Mouse (Mus musculus): ENCODE measurements around the gene Pakap. TPM values are rescaled to one million over a fixed set of nuclear protein-coding genes. Genes with fewer than 3 reads are reported as not detected.
A peak's percentile ranks its signal among the peaks of the same experiment; 100 is the strongest.

Gene Pakap
- polyA plus RNA-seq, 1 experiment = 0.78 TPM

DNA sequence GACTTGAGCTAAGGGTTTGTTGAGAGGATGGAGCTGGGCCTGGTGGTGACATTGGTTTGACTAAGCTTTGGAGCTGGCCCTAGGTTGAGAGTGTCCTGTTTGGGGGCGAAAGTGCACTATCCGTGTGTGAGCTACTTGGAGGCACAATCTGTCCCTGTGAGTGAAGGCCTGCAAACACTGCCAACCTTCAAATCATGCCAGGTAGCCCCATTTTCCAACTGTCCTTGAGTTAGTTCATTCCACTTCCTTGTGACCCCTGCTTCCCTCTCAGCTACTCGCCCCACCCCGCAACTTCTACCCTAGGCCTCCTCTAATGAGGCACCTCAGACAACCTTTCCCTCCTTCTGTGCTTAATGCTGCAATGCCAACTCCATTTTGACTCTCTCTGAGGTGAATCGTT lies 234.0 kb downstream of the Pakap start:
- TF ChIP-seq CTCF (conservative IDR thresholded peaks at IDR 0.05; ENCODE audit: insufficient read depth, insufficient read length, low read depth, low read length) (no peak), POLR2A (IDR thresholded peaks at IDR 0.05; ENCODE audit: low read depth, low read length) (no peak)
- no peak overlapping the region for H3K27ac ChIP-seq (ENCODE audit: insufficient read depth, low read depth, low read length)
- H3K4me1 ChIP-seq (ENCODE audit: control insufficient read depth, insufficient read depth, low read length) = peaks cover 26% of the 10 kb centered on the region
- 79% methylated on average over 5 of the region's 5 CpGs for WGBS
- H3K4me3 ChIP-seq (ENCODE audit: insufficient read depth, low read depth, low read length) = no peak overlapping the region
- no peaks in the 10 kb centered on the region for H3K27me3 ChIP-seq (replicated peaks; ENCODE audit: control insufficient read depth, insufficient read depth, low read length)
- DNase-seq = no peak
- no peaks in the 10 kb centered on the region for H3K36me3 ChIP-seq (ENCODE audit: control insufficient read depth, insufficient read depth, low read length)

DNA sequence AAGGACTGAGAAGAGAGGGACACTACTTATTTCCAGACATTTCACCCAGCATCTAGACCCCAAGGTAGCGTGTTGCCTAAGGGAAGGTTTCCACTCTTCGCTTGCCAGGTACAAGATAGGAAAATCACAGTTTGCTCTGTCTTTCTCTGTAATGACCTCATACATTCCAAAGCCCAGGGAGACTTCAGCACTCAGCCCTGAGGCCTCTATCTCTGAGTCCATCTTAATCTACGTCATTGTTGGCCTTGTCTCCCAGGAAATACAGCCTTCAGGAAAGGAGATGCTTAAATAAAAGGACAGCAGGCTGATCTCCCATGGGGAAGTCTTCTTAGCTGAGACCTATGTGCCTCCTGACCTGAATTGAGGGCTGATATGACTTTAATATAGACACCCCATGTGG lies 234.4 kb downstream of the Pakap start:
- Histone ChIP-seq H3K27me3 (replicated peaks; ENCODE audit: control insufficient read depth, insufficient read depth, low read length) (no peaks in the 10 kb centered on the region), H3K4me3 (ENCODE audit: insufficient read depth, low read depth, low read length) (no peak overlapping the region), H3K4me1 (ENCODE audit: control insufficient read depth, insufficient read depth, low read length) (peaks cover 24% of the 10 kb centered on the region), H3K27ac (ENCODE audit: insufficient read depth, low read depth, low read length) (no peak overlapping the region), H3K36me3 (ENCODE audit: control insufficient read depth, insufficient read depth, low read length) (no peaks in the 10 kb centered on the region)
- WGBS = 81% methylated on average over 3 of the region's 3 CpGs
- no peak for DNase-seq
- TF ChIP-seq CTCF (conservative IDR thresholded peaks at IDR 0.05; ENCODE audit: insufficient read depth, insufficient read length, low read depth, low read length) (no peak), POLR2A (IDR thresholded peaks at IDR 0.05; ENCODE audit: low read depth, low read length) (no peak)

DNA sequence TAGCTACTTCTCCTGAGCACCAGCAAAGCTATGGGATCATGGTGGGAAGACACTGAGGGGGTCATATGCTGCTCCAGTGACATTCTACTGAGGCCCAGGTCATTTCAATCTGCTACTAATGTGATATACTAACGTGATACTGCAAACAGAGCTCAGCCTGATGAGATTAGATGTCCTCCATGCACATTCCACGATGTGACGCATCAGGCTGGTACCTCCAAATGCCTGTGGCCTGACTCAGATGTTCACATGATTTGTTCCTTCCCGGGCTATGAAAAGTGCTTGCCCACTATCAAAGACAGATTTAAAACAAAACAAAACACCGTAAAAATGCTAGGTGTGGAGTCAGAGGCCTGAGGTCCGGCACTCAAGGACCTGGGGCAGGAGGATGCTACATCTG lies 236.9 kb downstream of the Pakap start:
- H3K4me1 ChIP-seq (ENCODE audit: control insufficient read depth, insufficient read depth, low read length) = peaks cover 10% of the 10 kb centered on the region
- no peak overlapping the region for H3K27ac ChIP-seq (ENCODE audit: insufficient read depth, low read depth, low read length)
- no peak overlapping the region for H3K4me3 ChIP-seq (ENCODE audit: insufficient read depth, low read depth, low read length)
- no peaks in the 10 kb centered on the region for H3K36me3 ChIP-seq (ENCODE audit: control insufficient read depth, insufficient read depth, low read length)
- DNase-seq = no peak
- no peak for TF ChIP-seq POLR2A (IDR thresholded peaks at IDR 0.05; ENCODE audit: low read depth, low read length)
- no peak for TF ChIP-seq CTCF (conservative IDR thresholded peaks at IDR 0.05; ENCODE audit: insufficient read depth, insufficient read length, low read depth, low read length)
- no peaks in the 10 kb centered on the region for H3K27me3 ChIP-seq (replicated peaks; ENCODE audit: control insufficient read depth, insufficient read depth, low read length)
- WGBS = 30% methylated on average over 6 of the region's 6 CpGs

DNA sequence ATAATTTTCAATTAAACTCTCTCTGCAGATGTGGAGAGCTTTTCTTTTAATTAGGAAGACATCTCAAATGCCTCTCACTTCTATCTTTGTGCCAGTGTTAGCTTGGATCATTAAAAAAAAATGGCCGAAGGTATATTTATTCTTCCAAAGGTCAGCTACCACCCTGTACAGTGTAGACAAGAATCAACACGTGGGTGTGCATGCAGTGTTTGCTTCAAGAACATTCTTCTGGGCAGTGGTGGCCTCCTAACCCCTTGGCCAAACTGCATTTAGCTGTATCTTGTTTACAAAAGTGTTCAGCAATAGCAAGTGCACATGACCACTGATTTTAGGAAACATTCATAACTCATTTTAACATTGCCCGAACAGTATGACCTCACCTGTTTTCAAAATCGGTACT lies 241.5 kb downstream of the Pakap start:
- TF ChIP-seq CTCF (conservative IDR thresholded peaks at IDR 0.05; ENCODE audit: insufficient read depth, insufficient read length, low read depth, low read length) = no peak
- no peak for TF ChIP-seq POLR2A (IDR thresholded peaks at IDR 0.05; ENCODE audit: low read depth, low read length)
- H3K27ac ChIP-seq (ENCODE audit: insufficient read depth, low read depth, low read length) = no peak overlapping the region
- DNase-seq = no peak
- H3K4me1 ChIP-seq (ENCODE audit: control insufficient read depth, insufficient read depth, low read length) = peaks cover 2% of the 10 kb centered on the region; the same call in 1 of the 2 replicates
- WGBS = 34% methylated on average over 4 of the region's 4 CpGs
- H3K27me3 ChIP-seq (replicated peaks; ENCODE audit: control insufficient read depth, insufficient read depth, low read length) = no peaks in the 10 kb centered on the region
- H3K4me3 ChIP-seq (ENCODE audit: insufficient read depth, low read depth, low read length) = no peak overlapping the region
- no peaks in the 10 kb centered on the region for H3K36me3 ChIP-seq (ENCODE audit: control insufficient read depth, insufficient read depth, low read length)

DNA sequence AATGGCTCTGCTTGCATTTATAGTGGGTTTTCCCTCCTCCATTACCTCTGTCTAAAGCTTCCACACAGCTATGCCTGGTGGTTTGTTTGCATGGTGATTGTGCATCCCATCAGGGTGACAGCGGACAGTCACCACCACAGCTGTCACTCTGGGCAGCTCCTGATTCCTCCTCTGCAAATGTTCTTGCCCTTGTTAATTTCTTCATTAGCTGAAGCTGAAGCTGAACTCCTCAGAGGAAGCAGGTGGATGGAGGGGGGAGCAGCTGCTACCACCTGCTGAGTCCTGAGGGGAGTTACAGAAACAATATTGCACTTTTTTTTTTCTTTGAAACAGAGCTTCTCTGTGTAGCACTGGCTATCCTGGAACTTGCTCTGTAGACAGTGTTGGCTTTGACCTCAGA lies 244.1 kb downstream of the Pakap start:
- Histone ChIP-seq H3K27me3 (replicated peaks; ENCODE audit: control insufficient read depth, insufficient read depth, low read length) (no peaks in the 10 kb centered on the region), H3K4me3 (ENCODE audit: insufficient read depth, low read depth, low read length) (no peak overlapping the region), H3K27ac (ENCODE audit: insufficient read depth, low read depth, low read length) (peak overlapping the region; percentile 73; the same call in 1 of the 2 replicates), H3K36me3 (ENCODE audit: control insufficient read depth, insufficient read depth, low read length) (no peaks in the 10 kb centered on the region), H3K4me1 (ENCODE audit: control insufficient read depth, insufficient read depth, low read length) (peaks cover 7% of the 10 kb centered on the region)
- 93% methylated on average over 1 of the region's 1 CpGs for WGBS
- no peak for DNase-seq
- TF ChIP-seq CTCF (conservative IDR thresholded peaks at IDR 0.05; ENCODE audit: insufficient read depth, insufficient read length, low read depth, low read length) = no peak
- no peak for TF ChIP-seq POLR2A (IDR thresholded peaks at IDR 0.05; ENCODE audit: low read depth, low read length)

DNA sequence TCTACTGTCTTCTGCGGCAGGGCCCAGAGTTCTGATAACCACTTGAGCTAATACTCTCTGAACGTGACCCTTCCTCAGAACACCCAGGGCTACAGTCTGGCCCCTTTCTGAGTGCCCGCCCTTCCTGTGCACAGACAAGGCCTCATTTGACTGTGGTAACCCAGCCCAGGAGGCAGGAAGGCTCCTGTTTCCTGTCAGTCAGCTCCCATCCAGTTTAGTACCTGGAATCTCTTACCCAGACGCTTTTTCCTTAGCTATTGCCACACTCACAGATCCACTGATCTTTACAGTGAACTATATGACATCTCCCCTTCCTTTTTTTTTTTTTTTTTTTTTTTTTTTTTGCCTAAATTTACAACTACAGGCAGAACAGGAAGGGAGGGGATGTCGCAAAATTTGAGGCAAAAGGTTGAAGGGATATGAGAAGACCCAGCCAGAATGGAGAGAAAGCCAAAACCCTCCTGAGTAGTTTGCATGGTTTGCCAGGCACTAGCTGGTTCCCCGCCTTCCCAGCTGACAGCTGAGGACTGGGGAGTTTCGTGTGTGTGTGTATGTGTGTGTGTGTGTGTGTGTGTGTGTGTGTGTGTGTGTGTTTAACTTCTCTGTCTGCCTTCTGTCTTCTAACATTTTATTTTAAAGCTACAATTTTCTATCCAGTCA lies 245.1 kb downstream of the Pakap start:
- no peak for TF ChIP-seq POLR2A (IDR thresholded peaks at IDR 0.05; ENCODE audit: low read depth, low read length)
- no peak for TF ChIP-seq CTCF (conservative IDR thresholded peaks at IDR 0.05; ENCODE audit: insufficient read depth, insufficient read length, low read depth, low read length)
- peaks cover 7% of the 10 kb centered on the region for H3K4me1 ChIP-seq (ENCODE audit: control insufficient read depth, insufficient read depth, low read length)
- peak; percentile 74 for DNase-seq
- H3K36me3 ChIP-seq (ENCODE audit: control insufficient read depth, insufficient read depth, low read length) = no peaks in the 10 kb centered on the region
- 49% methylated on average over 7 of the region's 7 CpGs for WGBS
- H3K4me3 ChIP-seq (ENCODE audit: insufficient read depth, low read depth, low read length) = no peak overlapping the region
- H3K27ac ChIP-seq (ENCODE audit: insufficient read depth, low read depth, low read length) = peak overlapping the region; percentile 73
- no peaks in the 10 kb centered on the region for H3K27me3 ChIP-seq (replicated peaks; ENCODE audit: control insufficient read depth, insufficient read depth, low read length)

DNA sequence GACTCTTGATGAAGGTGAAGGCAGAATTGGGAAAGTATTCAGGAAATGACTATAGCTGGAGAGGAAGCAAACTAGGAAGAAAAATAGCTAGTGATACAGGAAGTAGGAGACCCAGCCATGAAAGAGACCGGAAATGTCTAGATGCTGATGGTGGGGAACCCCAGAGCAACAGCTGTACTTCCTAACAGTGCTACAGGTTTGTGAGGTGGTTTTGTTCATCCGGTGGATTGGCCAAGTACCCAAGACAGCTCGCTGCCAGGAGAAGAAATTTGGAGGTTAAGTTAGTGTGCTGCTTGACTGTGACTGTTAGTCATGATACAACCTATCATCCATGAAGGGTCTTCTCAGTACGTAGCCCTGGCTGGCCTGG lies 245.6 kb downstream of the Pakap start:
- no peaks in the 10 kb centered on the region for H3K36me3 ChIP-seq (ENCODE audit: control insufficient read depth, insufficient read depth, low read length)
- 69% methylated on average over 4 of the region's 4 CpGs for WGBS
- TF ChIP-seq POLR2A (IDR thresholded peaks at IDR 0.05; ENCODE audit: low read depth, low read length) = no peak
- TF ChIP-seq CTCF (conservative IDR thresholded peaks at IDR 0.05; ENCODE audit: insufficient read depth, insufficient read length, low read depth, low read length) = no peak

More for the DNA sequence above, 245.6 kb downstream of the Pakap start:
- Histone ChIP-seq H3K4me1 (ENCODE audit: control insufficient read depth, insufficient read depth, low read length) (peaks cover 7% of the 10 kb centered on the region), H3K27ac (ENCODE audit: insufficient read depth, low read depth, low read length) (peak overlapping the region; percentile 42), H3K27me3 (replicated peaks; ENCODE audit: control insufficient read depth, insufficient read depth, low read length) (no peaks in the 10 kb centered on the region), H3K4me3 (ENCODE audit: insufficient read depth, low read depth, low read length) (no peak overlapping the region)
- DNase-seq = no peak
